Mouse (Mus musculus) adrenal gland, postnatal 14 days (tissue): Measurements from ENCODE around the gene Strip2. TPM values are rescaled to one million over a fixed set of nuclear protein-coding genes. Genes with fewer than 3 reads are reported as not detected.

ENCODE experiments used
- DNase-seq: peaks from one replicate; pipeline ENCODE4 v3.0.0; 2021; ENCODE audit warnings: mixed read lengths
- microRNA-seq, 2 experiments: library from miRNA; unstranded; fragments of <30 nt; microRNA quantifications; one replicate each; pipeline ENCODE4 v1.2.0; 2021
- total RNA-seq: library from RNA; stranded (reverse); gene quantifications from 2 replicates; pipeline ENCODE4 v1.2.3, GENCODE M21; 2021

The Strip2 gene
- total RNA-seq, 1 experiment from 2014 or later, result 1.5 TPM

DNA sequence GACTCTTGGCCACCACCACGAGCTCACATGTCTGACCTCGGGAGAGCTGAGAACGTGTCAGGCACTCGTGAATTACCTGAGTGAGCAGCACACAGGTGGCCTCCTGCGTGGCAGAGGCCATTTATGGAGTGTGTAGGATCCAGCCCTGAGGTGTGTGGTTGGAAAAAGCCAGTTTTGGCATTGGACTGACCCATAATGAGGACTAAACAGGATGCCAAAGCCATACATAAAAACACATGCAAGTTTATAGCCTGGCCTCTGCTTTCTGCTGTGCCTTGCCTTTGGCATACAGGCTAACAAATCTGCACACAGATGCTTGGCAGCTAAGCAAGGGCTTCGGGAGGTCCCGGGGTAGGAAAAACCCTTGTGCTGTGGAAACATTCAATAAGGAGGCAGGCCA, 92.4 kb downstream of the Strip2 start:
- no peak for DNase-seq

Small RNAs within 50 kb of the gene (microRNA-seq; reads per million reads assigned to microRNA genes)
- 0 reads per million in 2 experiments for gene Gm23049

Other genes with a start within 250 kb of the Strip2 start
- gene Tspan33, start 222.8 kb upstream of the Strip2 start, total RNA-seq, result 3.8 and 8.0 TPM in 2 replicates
- 43.9 and 45.0 TPM in 2 replicates for gene Smo, start 181.5 kb upstream of the Strip2 start, total RNA-seq
- gene Ahcyl2, start 149.0 kb upstream of the Strip2 start, total RNA-seq, result 102 and 103 TPM in 2 replicates
- gene Nrf1, start 131.0 kb downstream of the Strip2 start, total RNA-seq, result 23.0 and 23.3 TPM in 2 replicates